Mouse (Mus musculus): ENCODE data around the gene Vdr. TPM values are rescaled to one million over a fixed set of nuclear protein-coding genes. Genes with fewer than 3 reads are reported as not detected.
A peak's percentile ranks its signal among the peaks of the same experiment; 100 is the strongest.

Gene Vdr
- polyA plus RNA-seq, 1 experiment from 2014 or later = 1.2 TPM

GRCm38 (mm10) chr15:97920306-97920705 is 9.9 kb upstream of the Vdr start:
- WGBS = 58% methylated on average over 5 of the region's 5 CpGs
- Histone ChIP-seq H3K27ac (no peak overlapping the region), H3K27me3 (no peaks in the 10 kb centered on the region), H3K9me3 (replicated peaks) (no peaks in the 10 kb centered on the region), H3K9ac (no peak overlapping the region), H3K4me2 (no peak overlapping the region), H3K36me3 (no peaks in the 10 kb centered on the region), H3K4me1 (replicated peaks) (peaks cover 5% of the 10 kb centered on the region), H3K4me3 (no peak overlapping the region)
- no peak for ATAC-seq (replicated peaks; ENCODE audit: insufficient number of reproducible peaks, insufficient read depth, low FRiP score, low read depth)

GRCm38 (mm10) chr15:97919217-97919616 is 8.8 kb upstream of the Vdr start:
- Histone ChIP-seq H3K27me3 (no peaks in the 10 kb centered on the region), H3K4me3 (no peak overlapping the region), H3K9me3 (replicated peaks) (no peaks in the 10 kb centered on the region), H3K27ac (no peak overlapping the region), H3K4me2 (no peak overlapping the region), H3K4me1 (replicated peaks) (peaks cover 13% of the 10 kb centered on the region), H3K36me3 (no peaks in the 10 kb centered on the region), H3K9ac (no peak overlapping the region)
- no peak for ATAC-seq (replicated peaks; ENCODE audit: insufficient number of reproducible peaks, insufficient read depth, low FRiP score, low read depth)
- 82% methylated on average over 7 of the region's 7 CpGs for WGBS

GRCm38 (mm10) chr15:97917994-97918393 is 7.6 kb upstream of the Vdr start:
- H3K4me3 ChIP-seq = no peak overlapping the region
- H3K27ac ChIP-seq = no peak overlapping the region
- H3K9ac ChIP-seq = no peak overlapping the region
- H3K27me3 ChIP-seq = no peaks in the 10 kb centered on the region
- no peak overlapping the region for H3K4me2 ChIP-seq
- no peaks in the 10 kb centered on the region for H3K36me3 ChIP-seq
- peaks cover 22% of the 10 kb centered on the region for H3K4me1 ChIP-seq (replicated peaks)
- ATAC-seq (replicated peaks; ENCODE audit: insufficient number of reproducible peaks, insufficient read depth, low FRiP score, low read depth) = no peak
- 72% methylated on average over 9 of the region's 9 CpGs for WGBS
- H3K9me3 ChIP-seq (replicated peaks) = no peaks in the 10 kb centered on the region

- WGBS = 3% methylated on average over 9 of the region's 9 CpGs
- peak; percentile 88 for ATAC-seq (replicated peaks; ENCODE audit: insufficient number of reproducible peaks, insufficient read depth, low FRiP score, low read depth)
- Histone ChIP-seq H3K36me3 (no peaks in the 10 kb centered on the region), H3K4me3 (peak overlapping the region; percentile 9), H3K4me1 (replicated peaks) (peaks cover 17% of the 10 kb centered on the region), H3K9me3 (replicated peaks) (no peaks in the 10 kb centered on the region), H3K4me2 (peak overlapping the region; percentile 42), H3K27ac (peak overlapping the region; percentile 47), H3K27me3 (peaks cover 20% of the 10 kb centered on the region), H3K9ac (no peak overlapping the region)
Measured at GRCm38 (mm10) chr15:97914331-97914747, 3.9 kb upstream of the Vdr start.

- Histone ChIP-seq H3K36me3 (no peaks in the 10 kb centered on the region), H3K4me2 (peak overlapping the region; percentile 92), H3K27me3 (peaks cover 64% of the 10 kb centered on the region), H3K9ac (peak overlapping the region; percentile 52), H3K4me3 (peak overlapping the region; percentile 58), H3K4me1 (replicated peaks) (peaks cover 31% of the 10 kb centered on the region), H3K27ac (no peak overlapping the region), H3K9me3 (replicated peaks) (no peaks in the 10 kb centered on the region)
- WGBS = 1% methylated on average over 59 of the region's 59 CpGs
- peak; percentile 73 for ATAC-seq (replicated peaks; ENCODE audit: insufficient number of reproducible peaks, insufficient read depth, low FRiP score, low read depth)
Measured at GRCm38 (mm10) chr15:97907801-97908751, 2.4 kb downstream of the Vdr start.

- Histone ChIP-seq H3K4me3 (peak overlapping the region; percentile 58), H3K9ac (no peak overlapping the region), H3K4me2 (peak overlapping the region; percentile 92), H3K4me1 (replicated peaks) (peaks cover 31% of the 10 kb centered on the region), H3K27me3 (peaks cover 71% of the 10 kb centered on the region), H3K9me3 (replicated peaks) (no peaks in the 10 kb centered on the region), H3K27ac (no peak overlapping the region), H3K36me3 (no peaks in the 10 kb centered on the region)
- ATAC-seq (replicated peaks; ENCODE audit: insufficient number of reproducible peaks, insufficient read depth, low FRiP score, low read depth) = no peak
- 61% methylated on average over 5 of the region's 5 CpGs for WGBS
Measured at GRCm38 (mm10) chr15:97907202-97907601, 3.2 kb downstream of the Vdr start.

- no peak overlapping the region for H3K9ac ChIP-seq
- H3K27ac ChIP-seq = no peak overlapping the region
- 73% methylated on average over 6 of the region's 6 CpGs for WGBS
- no peak overlapping the region for H3K4me3 ChIP-seq
- H3K36me3 ChIP-seq = no peaks in the 10 kb centered on the region
- H3K4me1 ChIP-seq (replicated peaks) = peaks cover 33% of the 10 kb centered on the region
- peaks cover 63% of the 10 kb centered on the region for H3K27me3 ChIP-seq
- no peak overlapping the region for H3K4me2 ChIP-seq
- no peaks in the 10 kb centered on the region for H3K9me3 ChIP-seq (replicated peaks)
- ATAC-seq (replicated peaks; ENCODE audit: insufficient number of reproducible peaks, insufficient read depth, low FRiP score, low read depth) = no peak
Measured at GRCm38 (mm10) chr15:97905281-97905680, 5.1 kb downstream of the Vdr start.

GRCm38 (mm10) chr15:97904339-97904991 is 6.0 kb downstream of the Vdr start:
- ATAC-seq (replicated peaks; ENCODE audit: insufficient number of reproducible peaks, insufficient read depth, low FRiP score, low read depth) = no peak

GRCm38 (mm10) chr15:97903261-97904009 is 7.0 kb downstream of the Vdr start:
- H3K9ac ChIP-seq = no peak overlapping the region
- WGBS = 71% methylated on average over 15 of the region's 15 CpGs
- peaks cover 51% of the 10 kb centered on the region for H3K27me3 ChIP-seq
- H3K4me2 ChIP-seq = no peak overlapping the region
- H3K27ac ChIP-seq = no peak overlapping the region
- no peak for ATAC-seq (replicated peaks; ENCODE audit: insufficient number of reproducible peaks, insufficient read depth, low FRiP score, low read depth)
- H3K4me1 ChIP-seq (replicated peaks) = peaks cover 35% of the 10 kb centered on the region
- H3K4me3 ChIP-seq = no peak overlapping the region
- H3K36me3 ChIP-seq = no peaks in the 10 kb centered on the region
- H3K9me3 ChIP-seq (replicated peaks) = no peaks in the 10 kb centered on the region

More at GRCm38 (mm10) chr15:97904339-97904991, 6.0 kb downstream of the Vdr start:
- Histone ChIP-seq H3K27ac (no peak overlapping the region), H3K4me2 (no peak overlapping the region), H3K9me3 (replicated peaks) (no peaks in the 10 kb centered on the region), H3K27me3 (peaks cover 61% of the 10 kb centered on the region), H3K4me3 (no peak overlapping the region), H3K4me1 (replicated peaks) (peaks cover 33% of the 10 kb centered on the region), H3K9ac (no peak overlapping the region), H3K36me3 (no peaks in the 10 kb centered on the region)
- 47% methylated on average over 11 of the region's 11 CpGs for WGBS

GRCm38 (mm10) chr15:97900991-97901390 is 9.4 kb downstream of the Vdr start:
- H3K9ac ChIP-seq = no peak overlapping the region
- peaks cover 31% of the 10 kb centered on the region; the same call in 1 of the 2 replicates for H3K27me3 ChIP-seq
- peaks cover 35% of the 10 kb centered on the region for H3K4me1 ChIP-seq (replicated peaks)
- H3K36me3 ChIP-seq = no peaks in the 10 kb centered on the region
- H3K4me3 ChIP-seq = no peak overlapping the region
- WGBS = 87% methylated on average over 9 of the region's 9 CpGs
- no peak overlapping the region for H3K27ac ChIP-seq
- no peak for ATAC-seq (replicated peaks; ENCODE audit: insufficient number of reproducible peaks, insufficient read depth, low FRiP score, low read depth)
- H3K4me2 ChIP-seq = no peak overlapping the region
- H3K9me3 ChIP-seq (replicated peaks) = no peaks in the 10 kb centered on the region

- no peak for ATAC-seq (replicated peaks; ENCODE audit: insufficient number of reproducible peaks, insufficient read depth, low FRiP score, low read depth)
- Histone ChIP-seq H3K36me3 (no peaks in the 10 kb centered on the region), H3K9ac (no peak overlapping the region), H3K4me1 (replicated peaks) (peaks cover 41% of the 10 kb centered on the region), H3K27me3 (peaks cover 29% of the 10 kb centered on the region; the same call in 1 of the 2 replicates), H3K4me2 (no peak overlapping the region), H3K9me3 (replicated peaks) (no peaks in the 10 kb centered on the region), H3K27ac (no peak overlapping the region), H3K4me3 (no peak overlapping the region)
- 67% methylated on average over 12 of the region's 12 CpGs for WGBS
Measured at GRCm38 (mm10) chr15:97900336-97900912, 10.0 kb downstream of the Vdr start.
